Mouse (Mus musculus) stomach, embryonic 16.5 days (tissue): Measurements from ENCODE around the gene Rpl10. TPM values are rescaled to one million over a fixed set of nuclear protein-coding genes. Genes with fewer than 3 reads are reported as not detected.
A peak's percentile ranks its signal among the peaks of the same experiment; 100 is the strongest.

Experiments
- ATAC-seq: fragments of 200-750 bp; cut with Nextera tagmentation; 2 replicates; pipeline ENCODE4 v1.8.0; 2017; ENCODE audit warnings: moderate number of reproducible peaks, moderate TSS enrichment; ENCODE audit not compliant: insufficient read depth, low FRiP score
- H3K27ac ChIP-seq: fragments of 300-500 bp; sonication (generic); 2 replicates; pipeline ENCODE4 v1.5.1; 2014; ENCODE audit warnings: low read length
- H3K27me3 ChIP-seq: fragments of 300-500 bp; sonication (generic); 2 replicates; pipeline ENCODE4 v1.6.1; 2014; ENCODE audit warnings: low read length, control low read depth, mixed read lengths; ENCODE audit not compliant: control insufficient read depth, insufficient read depth
- H3K36me3 ChIP-seq: fragments of 300-500 bp; sonication (generic); 2 replicates; pipeline ENCODE4 v1.6.1; 2014; ENCODE audit warnings: low read length; ENCODE audit not compliant: control insufficient read depth, insufficient read depth
- H3K4me1 ChIP-seq: fragments of 300-500 bp; sonication (generic); 2 replicates; pipeline ENCODE4 v1.6.1; 2014; ENCODE audit warnings: low read length, control low read depth, mixed read lengths; ENCODE audit not compliant: control insufficient read depth, insufficient read depth
- H3K4me2 ChIP-seq: fragments of 300-500 bp; sonication (generic); 2 replicates; pipeline ENCODE4 v1.6.1; 2014; ENCODE audit warnings: low read depth, low read length, mixed read lengths
- H3K4me3 ChIP-seq: fragments of 300-500 bp; sonication (generic); replicated peaks from 2 replicates; pipeline ENCODE4 v1.5.1; 2014; ENCODE audit warnings: mild to moderate bottlenecking, low read length
- H3K9ac ChIP-seq: fragments of 300-500 bp; sonication (generic); 2 replicates; pipeline ENCODE4 v1.6.1; 2014; ENCODE audit warnings: low read length
- H3K9me3 ChIP-seq: fragments of 300-500 bp; sonication (generic); replicated peaks from 2 replicates; pipeline ENCODE4 v1.6.1; 2016; ENCODE audit warnings: low read length, control low read depth; ENCODE audit not compliant: control insufficient read depth
- WGBS: fragments of 180-500 bp; shearing (Covaris S2); extraction: QIAGEN DNeasy Blood & Tissue Kit; methylation state at CpG from one replicate; pipeline ENCODE4 v1.1.7; 2014; 5-methylcytosine and 5-hydroxymethylcytosine counted together
- polyA plus RNA-seq: library from polyadenylated mRNA; unstranded; fragments of >200 nt; fragmentation: Nextera tagmentation; extraction: Ambion mirVana; gene quantifications from 2 replicates; pipeline ENCODE4 v1.2.1, GENCODE M21; 2015

Gene Rpl10
- polyA plus RNA-seq = 666 and 804 TPM in 2 replicates

GRCm38 (mm10) chrX:74270062-74270901, at the start of gene Rpl10:
Gene Rpl10, plus strand, starts transcription at chrX:74270812.
- Histone ChIP-seq H3K27ac (peak within 1 kb of the TSS; percentile 98), H3K36me3 (no peaks in the 10 kb centered on the region), H3K4me3 (peak within 1 kb of the TSS; percentile 50), H3K27me3 (no peaks in the 10 kb centered on the region), H3K9ac (peak within 1 kb of the TSS; percentile 81), H3K9me3 (no peaks in the 10 kb centered on the region), H3K4me1 (no peaks in the 10 kb centered on the region), H3K4me2 (peak within 1 kb of the TSS; percentile 57)
- peak; percentile 93 for ATAC-seq
- WGBS = 11% methylated on average over 42 of the region's 42 CpGs

- no peak for ATAC-seq
- Histone ChIP-seq H3K4me2 (no peak overlapping the region), H3K27me3 (no peaks in the 10 kb centered on the region), H3K27ac (no peak overlapping the region), H3K9ac (no peak overlapping the region), H3K9me3 (no peaks in the 10 kb centered on the region), H3K4me1 (no peaks in the 10 kb centered on the region), H3K36me3 (peaks cover 23% of the 10 kb centered on the region; the same call in 1 of the 2 replicates), H3K4me3 (no peak overlapping the region)
- 63% methylated on average over 1 of the region's 1 CpGs for WGBS
Measured at GRCm38 (mm10) chrX:74230038-74230437, 40.6 kb upstream of the Rpl10 start.

- H3K4me3 ChIP-seq = no peak overlapping the region
- H3K4me1 ChIP-seq = no peaks in the 10 kb centered on the region
- ATAC-seq = no peak
- H3K4me2 ChIP-seq = no peak overlapping the region
- H3K36me3 ChIP-seq = peaks cover 20% of the 10 kb centered on the region; the same call in 1 of the 2 replicates
- H3K27ac ChIP-seq = no peak overlapping the region
- H3K9me3 ChIP-seq = no peaks in the 10 kb centered on the region
- WGBS = 88% methylated on average over 5 of the region's 5 CpGs
- no peak overlapping the region for H3K9ac ChIP-seq
- H3K27me3 ChIP-seq = no peaks in the 10 kb centered on the region
Measured at GRCm38 (mm10) chrX:74233196-74233595, 37.4 kb upstream of the Rpl10 start.

GRCm38 (mm10) chrX:74240332-74240731, 30.3 kb upstream of the Rpl10 start:
- ATAC-seq = no peak
- Histone ChIP-seq H3K36me3 (peaks cover 21% of the 10 kb centered on the region; the same call in 1 of the 2 replicates), H3K9ac (no peak overlapping the region), H3K27ac (no peak overlapping the region), H3K9me3 (no peaks in the 10 kb centered on the region), H3K4me3 (no peak overlapping the region), H3K4me2 (no peak overlapping the region), H3K4me1 (no peaks in the 10 kb centered on the region), H3K27me3 (no peaks in the 10 kb centered on the region)
- 83% methylated on average over 4 of the region's 4 CpGs for WGBS

- peaks cover 16% of the 10 kb centered on the region; the same call in 1 of the 2 replicates for H3K36me3 ChIP-seq
Measured at GRCm38 (mm10) chrX:74243396-74243795, 27.2 kb upstream of the Rpl10 start.

GRCm38 (mm10) chrX:74243807-74244206, 26.8 kb upstream of the Rpl10 start:
- Histone ChIP-seq H3K27me3 (no peaks in the 10 kb centered on the region), H3K9me3 (no peaks in the 10 kb centered on the region), H3K4me2 (peak overlapping the region; percentile 56), H3K4me1 (no peaks in the 10 kb centered on the region), H3K27ac (peak overlapping the region; percentile 79), H3K36me3 (peaks cover 16% of the 10 kb centered on the region; the same call in 1 of the 2 replicates), H3K9ac (peak overlapping the region; percentile 73), H3K4me3 (peak overlapping the region; percentile 58)
- ATAC-seq = no peak
- WGBS = 39% methylated on average over 3 of the region's 3 CpGs

More at GRCm38 (mm10) chrX:74243396-74243795, 27.2 kb upstream of the Rpl10 start:
- ATAC-seq = no peak
- H3K4me1 ChIP-seq = no peaks in the 10 kb centered on the region
- peak overlapping the region; percentile 56 for H3K4me2 ChIP-seq
- H3K9ac ChIP-seq = peak overlapping the region; percentile 73
- H3K4me3 ChIP-seq = peak overlapping the region; percentile 58
- no peaks in the 10 kb centered on the region for H3K9me3 ChIP-seq
- peak overlapping the region; percentile 79; the same call in 1 of the 2 replicates for H3K27ac ChIP-seq
- H3K27me3 ChIP-seq = no peaks in the 10 kb centered on the region
- WGBS = 63% methylated on average over 2 of the region's 2 CpGs

GRCm38 (mm10) chrX:74244614-74245083, 26.0 kb upstream of the Rpl10 start:
- H3K4me2 ChIP-seq = peak overlapping the region; percentile 56
- peak overlapping the region; percentile 91 for H3K27ac ChIP-seq
- peak overlapping the region; percentile 58 for H3K4me3 ChIP-seq
- no peaks in the 10 kb centered on the region for H3K9me3 ChIP-seq
- 25% methylated on average over 3 of the region's 3 CpGs for WGBS
- ATAC-seq = peak; percentile 56
- no peaks in the 10 kb centered on the region for H3K4me1 ChIP-seq
- 0 out of 2 replicates have a peak, but pooled peaks cover 13% of the 10 kb centered on the region for H3K36me3 ChIP-seq
- H3K27me3 ChIP-seq = no peaks in the 10 kb centered on the region
- H3K9ac ChIP-seq = peak overlapping the region; percentile 77

GRCm38 (mm10) chrX:74245107-74245506, 25.5 kb upstream of the Rpl10 start:
- ATAC-seq = no peak
- 17% methylated on average over 1 of the region's 1 CpGs for WGBS

GRCm38 (mm10) chrX:74245687-74246086, 24.9 kb upstream of the Rpl10 start:
- ATAC-seq = peak; percentile 26; the same call in 1 of the 2 replicates
- WGBS = 19% methylated on average over 21 of the region's 21 CpGs
- no peaks in the 10 kb centered on the region for H3K4me1 ChIP-seq
- H3K9ac ChIP-seq = peak overlapping the region; percentile 77
- H3K4me3 ChIP-seq = peak overlapping the region; percentile 58
- H3K9me3 ChIP-seq = no peaks in the 10 kb centered on the region
- 0 out of 2 replicates have a peak, but pooled peaks cover 13% of the 10 kb centered on the region for H3K36me3 ChIP-seq
- H3K27me3 ChIP-seq = no peaks in the 10 kb centered on the region
- H3K27ac ChIP-seq = peak overlapping the region; percentile 91
- peak overlapping the region; percentile 56 for H3K4me2 ChIP-seq

More at GRCm38 (mm10) chrX:74245107-74245506, 25.5 kb upstream of the Rpl10 start:
- Histone ChIP-seq H3K4me2 (peak overlapping the region; percentile 56), H3K9ac (peak overlapping the region; percentile 77), H3K4me1 (no peaks in the 10 kb centered on the region), H3K27me3 (no peaks in the 10 kb centered on the region), H3K36me3 (0 out of 2 replicates have a peak, but pooled peaks cover 13% of the 10 kb centered on the region), H3K4me3 (peak overlapping the region; percentile 58), H3K27ac (peak overlapping the region; percentile 91), H3K9me3 (no peaks in the 10 kb centered on the region)
